ENCODE assay signal across 24 mouse cellular contexts in the genomic region with DNA sequence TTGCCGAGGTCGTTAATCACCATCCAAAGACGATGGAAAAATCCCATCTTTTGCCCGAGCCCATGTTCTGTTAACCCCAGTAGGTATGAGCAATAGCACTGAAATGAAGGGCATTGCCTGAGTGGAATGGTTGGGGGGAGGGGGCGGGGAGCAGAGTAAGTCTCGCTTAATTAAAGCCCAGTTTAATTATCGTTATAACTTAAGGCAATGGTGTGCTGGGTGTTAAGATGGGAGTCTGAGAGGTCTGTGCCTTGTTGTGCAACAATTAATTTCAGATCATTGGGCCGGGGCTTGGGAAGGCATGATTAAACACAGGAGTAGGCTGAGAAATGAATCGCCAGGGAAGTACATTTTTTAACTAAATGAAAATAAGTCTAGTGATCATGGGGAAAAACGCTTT.
DNase-seq lines count a peak whose midpoint lies in the region; ATAC-seq and TF ChIP-seq lines count a peak whose summit lies in the region.
"Had no signal": no experiment of that assay in that cellular context is flagged by ENCODE, and none has a peak within 500 bp of the region (broad histone marks: within the 10 kb centered on the region; RNA-seq: fewer than 3 reads in every experiment).

No protein-coding gene starts in this region.

- no peaks in the 10 kb centered on the region for H3K36me3 ChIP-seq in kidney, adult 2 months (ENCODE audit: control insufficient read depth, insufficient read depth, low read length)
- no peaks in the 10 kb centered on the region for H3K36me3 ChIP-seq in neural tube, embryonic 15.5 days
- H3K36me3 ChIP-seq: embryonic facial prominence, embryonic 10.5 days; embryonic facial prominence, embryonic 12.5 days; forebrain, embryonic 15.5 days; G1E had no signal

- TF ChIP-seq POLR2A in kidney, adult 2 months (IDR thresholded peaks at IDR 0.05; ENCODE audit: low read depth, low read length) = no peak
- TF ChIP-seq POLR2A in brain, embryonic 14.5 days (IDR thresholded peaks at IDR 0.05; ENCODE audit: borderline replicate concordance, extremely low read depth, insufficient read depth, insufficient read length, poor library complexity, severe bottlenecking) = no peak

- DNase-seq in kidney, adult 2 months = peak; percentile 3
- DNase-seq in kidney, postnatal 14 days = no peak
- peak; percentile 16 for DNase-seq in brain, embryonic 14.5 days (ENCODE audit: low read depth)
- DNase-seq in lung, adult 18-20 months = no peak
- DNase-seq: adrenal gland, adult 8-10 months; adrenal gland, postnatal 14 days; adrenal gland, postnatal 36 days; B cell, adult 2 months; cerebellum, adult 11 months; cerebellum, adult 2 months; cerebellum, adult 9-10 months; cerebellum, postnatal 10 days; cerebellum, postnatal 25 days; forebrain, postnatal 0 days had no signal

- no peak overlapping the region for H3K9ac ChIP-seq in neural tube, embryonic 15.5 days (replicated peaks)
- H3K9ac ChIP-seq: embryonic facial prominence, embryonic 12.5 days; forebrain, embryonic 13.5 days; forebrain, embryonic 15.5 days; forebrain, postnatal 0 days had no signal

- WGBS in kidney, adult 2 months = 49% methylated on average over 10 of the region's 10 CpGs
- WGBS in neural tube, embryonic 15.5 days = 58% methylated on average over 10 of the region's 10 CpGs

- no peak overlapping the region for H3K4me3 ChIP-seq in kidney, adult 2 months (ENCODE audit: insufficient read depth, low read depth, low read length)
- H3K4me3 ChIP-seq in neural tube, embryonic 15.5 days (replicated peaks) = no peak overlapping the region
- H3K4me3 ChIP-seq: embryonic facial prominence, embryonic 10.5 days; embryonic facial prominence, embryonic 12.5 days; forebrain, embryonic 13.5 days; forebrain, embryonic 15.5 days had no signal

- peak; percentile 53; the same call in 1 of the 2 replicates for ATAC-seq in neural tube, embryonic 15.5 days (ENCODE audit: low FRiP score)
- ATAC-seq: activated CD4-positive, CD25-positive, alpha-beta regulatory T cell, adult 4 months; CD4-positive, CD25-positive, alpha-beta regulatory T cell, adult 4 months; forebrain, embryonic 13.5 days; forebrain, embryonic 15.5 days; forebrain, postnatal 0 days; Patski had no signal

- H3K27me3 ChIP-seq in kidney, adult 2 months (replicated peaks; ENCODE audit: control insufficient read depth, insufficient read depth, low read length) = no peaks in the 10 kb centered on the region
- no peaks in the 10 kb centered on the region for H3K27me3 ChIP-seq in neural tube, embryonic 15.5 days (replicated peaks)
- H3K27me3 ChIP-seq: CH12.LX; embryonic facial prominence, embryonic 12.5 days; forebrain, embryonic 13.5 days; forebrain, embryonic 15.5 days; Patski had no signal

- no peak for TF ChIP-seq CTCF in kidney, adult 2 months (conservative IDR thresholded peaks at IDR 0.05; ENCODE audit: insufficient read depth, insufficient read length, low read depth, low read length)
- TF ChIP-seq CTCF in brain, embryonic 14.5 days (IDR thresholded peaks at IDR 0.05; ENCODE audit: borderline replicate concordance, extremely low read depth, insufficient read depth, insufficient read length) = no peak

- H3K9me3 ChIP-seq in neural tube, embryonic 15.5 days (replicated peaks) = no peaks in the 10 kb centered on the region
- H3K9me3 ChIP-seq: embryonic facial prominence, embryonic 10.5 days; embryonic facial prominence, embryonic 12.5 days; forebrain, embryonic 13.5 days; forebrain, embryonic 15.5 days had no signal

- no peak overlapping the region for H3K4me2 ChIP-seq in neural tube, embryonic 15.5 days
- H3K4me2 ChIP-seq: embryonic facial prominence, embryonic 12.5 days; forebrain, embryonic 13.5 days; forebrain, embryonic 15.5 days had no signal

- no peak overlapping the region for H3K27ac ChIP-seq in kidney, adult 2 months (ENCODE audit: insufficient read depth, low read depth, low read length)
- H3K27ac ChIP-seq in neural tube, embryonic 15.5 days (replicated peaks) = no peak overlapping the region
- H3K27ac ChIP-seq: embryonic facial prominence, embryonic 10.5 days; embryonic facial prominence, embryonic 12.5 days; forebrain, embryonic 13.5 days; forebrain, embryonic 15.5 days had no signal

- H3K4me1 ChIP-seq in kidney, adult 2 months (ENCODE audit: control insufficient read depth, insufficient read depth, low read length) = no peaks in the 10 kb centered on the region
- H3K4me1 ChIP-seq in neural tube, embryonic 15.5 days = peaks cover 13% of the 10 kb centered on the region
- H3K4me1 ChIP-seq: embryonic facial prominence, embryonic 10.5 days; embryonic facial prominence, embryonic 12.5 days; forebrain, embryonic 13.5 days; forebrain, embryonic 15.5 days had no signal

Comparison
In these comparisons a context has a peak if more than half of its experiments do, and no peak if none do; other contexts are left out.
1. DNase-seq: peak in kidney, adult 2 months (single experiment) and brain, embryonic 14.5 days (single experiment); none in kidney, postnatal 14 days (single experiment) and lung, adult 18-20 months (0 of 2).